Comparison of ENCODE assay signal across 16 mouse cellular contexts in the genomic region with DNA sequence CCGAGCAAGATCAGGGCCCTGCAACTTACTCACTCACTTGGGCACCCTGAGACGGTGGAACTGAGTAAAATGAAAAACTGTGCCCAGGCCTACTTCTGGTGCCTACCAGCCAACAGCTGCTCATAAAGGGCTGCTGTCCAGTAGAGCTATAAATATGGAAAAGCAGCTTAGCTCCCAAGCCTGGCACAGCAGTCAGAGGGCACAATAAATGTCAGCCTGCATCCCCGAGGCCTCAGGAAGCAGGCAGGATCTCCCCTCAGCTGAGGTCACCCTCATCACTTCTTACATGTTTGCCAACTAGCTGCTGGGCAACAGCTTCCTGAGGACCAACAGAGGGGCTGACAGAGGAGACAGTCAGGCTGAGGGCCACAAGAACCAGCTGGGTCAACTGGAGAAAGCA.
"Had no signal": no experiment of that assay in that cellular context is flagged by ENCODE, and none has a peak within 500 bp of the region (broad histone marks: within the 10 kb centered on the region; RNA-seq: fewer than 3 reads in every experiment).

No protein-coding gene starts in this region.

- H3K4me3 ChIP-seq: limb, embryonic 12.5 days; limb, embryonic 15.5 days; stomach, embryonic 15.5 days had no signal

- ATAC-seq: liver, postnatal 0 days; lung, postnatal 0 days had no signal

- DNase-seq: kidney, adult 2 months; kidney, postnatal 25 days; left cerebral cortex, postnatal 4 days; liver, postnatal 0 days; lung, embryonic 14.5 days; midbrain, embryonic 14.5 days; spleen, adult 18-20 months; thymus, postnatal 25 days had no signal

- H3K36me3 ChIP-seq: limb, embryonic 15.5 days; stomach, embryonic 15.5 days had no signal

- H3K9me3 ChIP-seq: limb, embryonic 12.5 days; limb, embryonic 15.5 days; stomach, embryonic 15.5 days had no signal

- H3K9ac ChIP-seq: limb, embryonic 12.5 days; limb, embryonic 15.5 days; liver, embryonic 14.5 days; liver, postnatal 0 days; lung, embryonic 14.5 days; stomach, embryonic 15.5 days had no signal

- H3K27ac ChIP-seq: kidney, postnatal 0 days; limb, embryonic 12.5 days; limb, embryonic 15.5 days; liver, embryonic 14.5 days; macrophage; stomach, embryonic 15.5 days had no signal

- H3K4me2 ChIP-seq: limb, embryonic 12.5 days; limb, embryonic 15.5 days; liver, embryonic 11.5 days; lung, embryonic 14.5 days; stomach, embryonic 15.5 days had no signal

- H3K27me3 ChIP-seq: limb, embryonic 12.5 days; limb, embryonic 15.5 days; stomach, embryonic 15.5 days had no signal
